Mouse (Mus musculus): ENCODE results near the gene Sorl1. TPM values are rescaled to one million over a fixed set of nuclear protein-coding genes. Genes with fewer than 3 reads are reported as not detected.

The Sorl1 gene
- polyA plus RNA-seq, 1 experiment from 2014 or later: 5.4 TPM

GRCm38 (mm10) chr9:41952650-41953204 is 171.4 kb downstream of the Sorl1 start:
- peak overlapping the region; percentile 71 for H3K9ac ChIP-seq
- H3K27ac ChIP-seq: peak overlapping the region; percentile 99
- H3K9me3 ChIP-seq: no peaks in the 10 kb centered on the region
- no peak for ATAC-seq (ENCODE audit: low FRiP score, low read depth)
- no peak overlapping the region for H3K4me3 ChIP-seq
- WGBS: 20% methylated on average over 7 of the region's 7 CpGs
- H3K4me2 ChIP-seq (replicated peaks): peak overlapping the region; percentile 72
- H3K27me3 ChIP-seq: no peaks in the 10 kb centered on the region
- no peaks in the 10 kb centered on the region for H3K36me3 ChIP-seq
- peaks cover 45% of the 10 kb centered on the region for H3K4me1 ChIP-seq

GRCm38 (mm10) chr9:41951472-41952129 is 172.5 kb downstream of the Sorl1 start:
- Histone ChIP-seq H3K9me3 (no peaks in the 10 kb centered on the region), H3K36me3 (no peaks in the 10 kb centered on the region), H3K27ac (peak overlapping the region; percentile 99), H3K9ac (peak overlapping the region; percentile 71), H3K27me3 (no peaks in the 10 kb centered on the region), H3K4me1 (peaks cover 46% of the 10 kb centered on the region), H3K4me2 (replicated peaks) (peak overlapping the region; percentile 72), H3K4me3 (peak overlapping the region; percentile 50)
- 14% methylated on average over 16 of the region's 16 CpGs for WGBS
- ATAC-seq (ENCODE audit: low FRiP score, low read depth): peak; percentile 51

- H3K9ac ChIP-seq: peak overlapping the region; percentile 71
- H3K9me3 ChIP-seq: no peaks in the 10 kb centered on the region
- H3K36me3 ChIP-seq: no peaks in the 10 kb centered on the region
- peak; percentile 78 for ATAC-seq (ENCODE audit: low FRiP score, low read depth)
- under 1% methylated on average over 21 of the region's 21 CpGs for WGBS
- no peaks in the 10 kb centered on the region for H3K27me3 ChIP-seq
- H3K4me2 ChIP-seq (replicated peaks): peak overlapping the region; percentile 72
- H3K27ac ChIP-seq: peak overlapping the region; percentile 99
- H3K4me3 ChIP-seq: peak overlapping the region; percentile 50
- H3K4me1 ChIP-seq: peaks cover 48% of the 10 kb centered on the region
Measured at GRCm38 (mm10) chr9:41950991-41951451, 173.1 kb downstream of the Sorl1 start.

GRCm38 (mm10) chr9:41950109-41950990 is 173.7 kb downstream of the Sorl1 start:
- H3K4me3 ChIP-seq: peak overlapping the region; percentile 50
- peaks cover 48% of the 10 kb centered on the region for H3K4me1 ChIP-seq

GRCm38 (mm10) chr9:41949476-41949875 is 174.6 kb downstream of the Sorl1 start:
- H3K4me3 ChIP-seq: no peak overlapping the region
- 46% methylated on average over 5 of the region's 5 CpGs for WGBS
- H3K4me2 ChIP-seq (replicated peaks): peak overlapping the region; percentile 72
- H3K27ac ChIP-seq: peak overlapping the region; percentile 99
- H3K36me3 ChIP-seq: no peaks in the 10 kb centered on the region
- no peak for ATAC-seq (ENCODE audit: low FRiP score, low read depth)
- H3K9ac ChIP-seq: no peak overlapping the region
- H3K4me1 ChIP-seq: peaks cover 53% of the 10 kb centered on the region
- no peaks in the 10 kb centered on the region for H3K9me3 ChIP-seq
- no peaks in the 10 kb centered on the region for H3K27me3 ChIP-seq

More at GRCm38 (mm10) chr9:41950109-41950990, 173.7 kb downstream of the Sorl1 start:
- peak; percentile 80 for ATAC-seq (ENCODE audit: low FRiP score, low read depth)
- Histone ChIP-seq H3K36me3 (no peaks in the 10 kb centered on the region), H3K9ac (peak overlapping the region; percentile 69), H3K27me3 (no peaks in the 10 kb centered on the region), H3K9me3 (no peaks in the 10 kb centered on the region), H3K4me2 (replicated peaks) (peak overlapping the region; percentile 72), H3K27ac (peak overlapping the region; percentile 99)
- 2% methylated on average over 34 of the region's 34 CpGs for WGBS

- Histone ChIP-seq H3K4me1 (peaks cover 36% of the 10 kb centered on the region), H3K4me2 (replicated peaks) (no peak overlapping the region), H3K9me3 (no peaks in the 10 kb centered on the region), H3K27me3 (no peaks in the 10 kb centered on the region), H3K36me3 (no peaks in the 10 kb centered on the region), H3K9ac (no peak overlapping the region), H3K4me3 (no peak overlapping the region), H3K27ac (no peak overlapping the region)
- 94% methylated on average over 7 of the region's 7 CpGs for WGBS
- ATAC-seq (ENCODE audit: low FRiP score, low read depth): no peak
Measured at GRCm38 (mm10) chr9:41944964-41945363, 179.1 kb downstream of the Sorl1 start.

- Histone ChIP-seq H3K4me1 (peaks cover 41% of the 10 kb centered on the region), H3K4me3 (no peak overlapping the region), H3K27me3 (no peaks in the 10 kb centered on the region), H3K27ac (peak overlapping the region; percentile 33; the same call in 1 of the 2 replicates), H3K4me2 (replicated peaks) (no peak overlapping the region), H3K36me3 (no peaks in the 10 kb centered on the region), H3K9me3 (no peaks in the 10 kb centered on the region), H3K9ac (0 out of 2 replicates have a peak overlapping the region, but pooled peaks have one; percentile 13)
- ATAC-seq (ENCODE audit: low FRiP score, low read depth): no peak
- 51% methylated on average over 4 of the region's 4 CpGs for WGBS
Measured at GRCm38 (mm10) chr9:41942970-41943635, 181.0 kb downstream of the Sorl1 start.

- Histone ChIP-seq H3K27me3 (no peaks in the 10 kb centered on the region), H3K4me2 (replicated peaks) (no peak overlapping the region), H3K4me1 (peaks cover 59% of the 10 kb centered on the region), H3K9ac (no peak overlapping the region), H3K4me3 (no peak overlapping the region), H3K9me3 (no peaks in the 10 kb centered on the region), H3K27ac (0 out of 2 replicates have a peak overlapping the region, but pooled peaks have one; percentile 39), H3K36me3 (no peaks in the 10 kb centered on the region)
- WGBS: 69% methylated on average over 10 of the region's 10 CpGs
- ATAC-seq (ENCODE audit: low FRiP score, low read depth): no peak
Measured at GRCm38 (mm10) chr9:41940311-41940853, 183.7 kb downstream of the Sorl1 start.

- Histone ChIP-seq H3K4me2 (replicated peaks) (peak overlapping the region; percentile 50), H3K4me3 (0 out of 2 replicates have a peak overlapping the region, but pooled peaks have one; percentile 2), H3K27ac (peak overlapping the region; percentile 96), H3K4me1 (peaks cover 71% of the 10 kb centered on the region), H3K9ac (peak overlapping the region; percentile 32; the same call in 1 of the 2 replicates), H3K36me3 (no peaks in the 10 kb centered on the region), H3K9me3 (no peaks in the 10 kb centered on the region), H3K27me3 (no peaks in the 10 kb centered on the region)
- ATAC-seq (ENCODE audit: low FRiP score, low read depth): no peak
- WGBS: 11% methylated on average over 8 of the region's 8 CpGs
Measured at GRCm38 (mm10) chr9:41938449-41938848, 185.6 kb downstream of the Sorl1 start.

- ATAC-seq (ENCODE audit: low FRiP score, low read depth): peak; percentile 79
- 5% methylated on average over 3 of the region's 3 CpGs for WGBS
- H3K36me3 ChIP-seq: no peaks in the 10 kb centered on the region
- H3K27me3 ChIP-seq: no peaks in the 10 kb centered on the region
- H3K4me3 ChIP-seq: 0 out of 2 replicates have a peak overlapping the region, but pooled peaks have one; percentile 2
- peak overlapping the region; percentile 50 for H3K4me2 ChIP-seq (replicated peaks)
- H3K9ac ChIP-seq: no peak overlapping the region
- no peaks in the 10 kb centered on the region for H3K9me3 ChIP-seq
- peak overlapping the region; percentile 96 for H3K27ac ChIP-seq
- H3K4me1 ChIP-seq: peaks cover 71% of the 10 kb centered on the region
Measured at GRCm38 (mm10) chr9:41937967-41938348, 186.1 kb downstream of the Sorl1 start.

- Histone ChIP-seq H3K9me3 (no peaks in the 10 kb centered on the region), H3K9ac (no peak overlapping the region), H3K4me1 (peaks cover 71% of the 10 kb centered on the region), H3K27ac (peak overlapping the region; percentile 96), H3K27me3 (no peaks in the 10 kb centered on the region), H3K36me3 (no peaks in the 10 kb centered on the region), H3K4me3 (no peak overlapping the region), H3K4me2 (replicated peaks) (peak overlapping the region; percentile 43)
- ATAC-seq (ENCODE audit: low FRiP score, low read depth): no peak; the same call in 1 of the 2 replicates
- 23% methylated on average over 8 of the region's 8 CpGs for WGBS
Measured at GRCm38 (mm10) chr9:41937341-41937966, 186.6 kb downstream of the Sorl1 start.
